Mouse (Mus musculus) left cerebral cortex, adult 2 months (tissue): Measurements from ENCODE around the gene 2010111I01Rik. TPM values are rescaled to one million over a fixed set of nuclear protein-coding genes. Genes with fewer than 3 reads are reported as not detected.

ENCODE experiments used
- DNase-seq, 2 experiments: peaks; one replicate each; pipeline ENCODE4 v3.0.0; 2021 to 2022; ENCODE audit warnings: low spot score in 2 of 2, mixed read lengths in 1 of 2; ENCODE audit errors: extremely low spot score in 1 of 2
- H3K27ac ChIP-seq: fragments of 200-600 bp; 2 replicates; pipeline ENCODE4 v1.8.1; 2022
- H3K4me3 ChIP-seq: fragments of 200-600 bp; 2 replicates; pipeline ENCODE4 v1.8.1; 2022
- CTCF ChIP-seq: fragments of 200-600 bp; IDR thresholded peaks from 2 replicates; pipeline ENCODE4 v1.8.1; 2022; ENCODE audit warnings: antibody characterized with exemption, mild to moderate bottlenecking, moderate library complexity
- intact Hi-C: fragments of 180-260 bp; cut with DNase I; formaldehyde crosslinking; loops from one replicate; pipeline ENCODE4 v1.15.1; 2025
- total RNA-seq, 2 experiments: library from RNA; stranded (reverse); gene quantifications; 2 replicates each; pipeline ENCODE4 v1.2.3; 2021

Gene 2010111I01Rik
- total RNA-seq, 2 experiments from 2014 or later = 122 to 140 TPM

GRCm38 (mm10) chr13:63092299-63092698 is 127.6 kb downstream of the 2010111I01Rik start:
- DNase-seq = no peak
- intact Hi-C loops = no loop called here
- Histone ChIP-seq H3K4me3 (no peak overlapping the region), H3K27ac (no peak overlapping the region)
- no peak for TF ChIP-seq CTCF

GRCm38 (mm10) chr13:63092874-63093273 is 128.2 kb downstream of the 2010111I01Rik start:
- intact Hi-C loops = no loop called here
- DNase-seq = no peak
- H3K27ac ChIP-seq = no peak overlapping the region
- TF ChIP-seq CTCF = no peak
- no peak overlapping the region for H3K4me3 ChIP-seq

- intact Hi-C loops = no loop called here
- DNase-seq = no peak
- Histone ChIP-seq H3K27ac (no peak overlapping the region), H3K4me3 (no peak overlapping the region)
- TF ChIP-seq CTCF = no peak
These were observed 128.9 kb downstream of the 2010111I01Rik start for GRCm38 (mm10) chr13:63093636-63094035.

- no peak for TF ChIP-seq CTCF
- intact Hi-C loops = loop anchor here (5.0 kb wide), 1 partner anchor 148 kb away; no protein-coding TSS in a partner anchor
- no peak overlapping the region; the same call in 1 of the 2 replicates for H3K27ac ChIP-seq
- DNase-seq = no peak
- H3K4me3 ChIP-seq = no peak overlapping the region
These were observed 129.8 kb downstream of the 2010111I01Rik start for GRCm38 (mm10) chr13:63094317-63095131.

- no peak for DNase-seq
- intact Hi-C loops = loop anchor here (5.0 kb wide), 1 partner anchor 146 kb away; no protein-coding TSS in a partner anchor
- no peak overlapping the region for H3K4me3 ChIP-seq
- no peak; the same call in 1 of the 2 replicates for TF ChIP-seq CTCF
- H3K27ac ChIP-seq = peak overlapping the region; percentile 74
These were observed 132.1 kb downstream of the 2010111I01Rik start for GRCm38 (mm10) chr13:63096764-63097163.

- H3K27ac ChIP-seq = peak overlapping the region; percentile 47; the same call in 1 of the 2 replicates
- no peak for DNase-seq
- intact Hi-C loops = loop anchor here (5.0 kb wide), 1 partner anchor 145 kb away; no protein-coding TSS in a partner anchor
- H3K4me3 ChIP-seq = no peak overlapping the region
- TF ChIP-seq CTCF = no peak
These were observed 132.8 kb downstream of the 2010111I01Rik start for GRCm38 (mm10) chr13:63097440-63097930.

- no peak for DNase-seq
- H3K4me3 ChIP-seq = no peak overlapping the region
- intact Hi-C loops = no loop called here
- no peak for TF ChIP-seq CTCF
- no peak overlapping the region for H3K27ac ChIP-seq
These were observed 137.1 kb downstream of the 2010111I01Rik start for GRCm38 (mm10) chr13:63101761-63102160.

- no peak for TF ChIP-seq CTCF
- intact Hi-C loops = no loop called here
- no peak overlapping the region for H3K4me3 ChIP-seq
- no peak for DNase-seq
- no peak overlapping the region for H3K27ac ChIP-seq
These were observed 138.3 kb downstream of the 2010111I01Rik start for GRCm38 (mm10) chr13:63102848-63103585.

- intact Hi-C loops = no loop called here
- no peak for DNase-seq
- no peak for TF ChIP-seq CTCF
- H3K27ac ChIP-seq = no peak overlapping the region
- no peak overlapping the region for H3K4me3 ChIP-seq
These were observed 141.9 kb downstream of the 2010111I01Rik start for GRCm38 (mm10) chr13:63106574-63106973.

GRCm38 (mm10) chr13:63108601-63109000 is 143.9 kb downstream of the 2010111I01Rik start:
- intact Hi-C loops = no loop called here
- no peak for TF ChIP-seq CTCF
- H3K4me3 ChIP-seq = no peak overlapping the region
- DNase-seq = peak in 1 of 2 experiments; percentile 27
- peak overlapping the region; percentile 18; the same call in 1 of the 2 replicates for H3K27ac ChIP-seq

- intact Hi-C loops = no loop called here
These were observed 146.8 kb downstream of the 2010111I01Rik start for GRCm38 (mm10) chr13:63111297-63112042.

More at GRCm38 (mm10) chr13:63111297-63112042, 146.8 kb downstream of the 2010111I01Rik start:
- no peak for DNase-seq
- no peak for TF ChIP-seq CTCF
- peak overlapping the region; percentile 75 for H3K27ac ChIP-seq
- H3K4me3 ChIP-seq = no peak overlapping the region
